Mouse (Mus musculus) lung, postnatal 0 days (tissue): ENCODE results near the gene AI467606. TPM values are rescaled to one million over a fixed set of nuclear protein-coding genes. Genes with fewer than 3 reads are reported as not detected.

Experiments used
- ATAC-seq: fragments of 200-750 bp; cut with Nextera tagmentation; 2 replicates; pipeline ENCODE4 v1.8.0; 2017; ENCODE audit warnings: moderate library complexity
- DNase-seq: peaks from one replicate; pipeline ENCODE4 v3.0.0-alpha.2; 2016; ENCODE audit warnings: low spot score
- H3K27ac ChIP-seq: fragments of 300-500 bp; sonication (generic); 2 replicates; pipeline ENCODE4 v1.5.1; 2014; ENCODE audit warnings: antibody characterized with exemption, mild to moderate bottlenecking, low read length, mixed read lengths
- H3K27me3 ChIP-seq: fragments of 300-500 bp; sonication (generic); replicated peaks from 2 replicates; pipeline ENCODE4 v1.6.1; 2014; ENCODE audit warnings: low read length, mixed read lengths; ENCODE audit not compliant: insufficient read depth
- H3K36me3 ChIP-seq: fragments of 300-500 bp; sonication (generic); 2 replicates; pipeline ENCODE4 v1.6.1; 2014; ENCODE audit warnings: low read length, mixed read lengths; ENCODE audit not compliant: insufficient read depth
- H3K4me1 ChIP-seq: fragments of 300-500 bp; sonication (generic); 2 replicates; pipeline ENCODE4 v1.6.1; 2014; ENCODE audit warnings: antibody characterized with exemption, low read depth, low read length, mixed read lengths; ENCODE audit not compliant: insufficient read depth
- H3K4me2 ChIP-seq: fragments of 300-500 bp; sonication (generic); replicated peaks from 2 replicates; pipeline ENCODE4 v1.6.1; 2014; ENCODE audit warnings: low read depth, mild to moderate bottlenecking, low read length, moderate library complexity, mixed read lengths
- H3K4me3 ChIP-seq: fragments of 300-500 bp; sonication (generic); 2 replicates; pipeline ENCODE4 v1.5.1; 2014; ENCODE audit warnings: low read depth, low read length
- H3K9ac ChIP-seq: fragments of 300-500 bp; sonication (generic); replicated peaks from 2 replicates; pipeline ENCODE4 v1.6.1; 2014; ENCODE audit warnings: low read depth, mild to moderate bottlenecking
- H3K9me3 ChIP-seq: fragments of 300-500 bp; sonication (generic); 2 replicates; pipeline ENCODE4 v1.6.1; 2016; ENCODE audit warnings: low read length, mixed read lengths
- CTCF ChIP-seq: IDR thresholded peaks from 2 replicates; pipeline ENCODE4 v1.5.1; 2016; ENCODE audit warnings: antibody characterized with exemption, mild to moderate bottlenecking
- EP300 ChIP-seq: IDR thresholded peaks from 2 replicates; pipeline ENCODE4 v1.6.1; 2016; ENCODE audit warnings: antibody characterized with exemption, mild to moderate bottlenecking, control low read depth
- WGBS: fragments of 180-500 bp; shearing (Covaris S2); extraction: QIAGEN DNeasy Blood & Tissue Kit; methylation state at CpG from one replicate; pipeline ENCODE4 v1.1.7; 2014; 5-methylcytosine and 5-hydroxymethylcytosine counted together
- polyA plus RNA-seq: library from polyadenylated mRNA; unstranded; fragments of >200 nt; fragmentation: Nextera tagmentation; extraction: Ambion mirVana; gene quantifications from 2 replicates; pipeline ENCODE4 v1.2.1, GENCODE M21; 2015

The AI467606 gene
- polyA plus RNA-seq, 1 experiment from 2014 or later, result 16.0 TPM

GRCm38 (mm10) chr7:127090154-127091113 lies 725 bp upstream of the AI467606 start:
- DNase-seq (no peak), ATAC-seq (no peak)
- H3K27me3 ChIP-seq, result no peaks in the 10 kb centered on the region
- H3K4me2 ChIP-seq, result peak overlapping the region; percentile 44; the same call in 1 of the 2 replicates
- H3K36me3 ChIP-seq, result no peaks in the 10 kb centered on the region
- 80% methylated on average over 20 of the region's 20 CpGs for WGBS
- H3K9me3 ChIP-seq, result no peaks in the 10 kb centered on the region
- H3K27ac ChIP-seq, result 0 out of 2 replicates have a peak overlapping the region, but pooled peaks have one; percentile 14
- H3K4me1 ChIP-seq, result 0 out of 2 replicates have a peak, but pooled peaks cover 5% of the 10 kb centered on the region
- no peak overlapping the region for H3K4me3 ChIP-seq
- H3K9ac ChIP-seq, result no peak overlapping the region
- TF ChIP-seq CTCF, result no peak
- no peak for TF ChIP-seq EP300

- DNase-seq, result no peak
- Histone ChIP-seq H3K27me3 (no peaks in the 10 kb centered on the region), H3K4me1 (0 out of 2 replicates have a peak, but pooled peaks cover 5% of the 10 kb centered on the region), H3K36me3 (no peaks in the 10 kb centered on the region), H3K4me3 (no peak overlapping the region), H3K9ac (no peak overlapping the region), H3K27ac (no peak overlapping the region), H3K9me3 (no peaks in the 10 kb centered on the region), H3K4me2 (no peak overlapping the region)
- ATAC-seq, result no peak
- no peak for TF ChIP-seq EP300
- TF ChIP-seq CTCF, result no peak
- 44% methylated on average over 3 of the region's 3 CpGs for WGBS
Measured at GRCm38 (mm10) chr7:127093914-127094313, 2.8 kb downstream of the AI467606 start.

- TF ChIP-seq EP300 (no peak), CTCF (no peak)
- Histone ChIP-seq H3K36me3 (no peaks in the 10 kb centered on the region), H3K4me2 (no peak overlapping the region), H3K9ac (no peak overlapping the region), H3K9me3 (no peaks in the 10 kb centered on the region), H3K27me3 (no peaks in the 10 kb centered on the region), H3K4me1 (0 out of 2 replicates have a peak, but pooled peaks cover 5% of the 10 kb centered on the region), H3K27ac (no peak overlapping the region), H3K4me3 (no peak overlapping the region)
- WGBS, result 48% methylated on average over 7 of the region's 7 CpGs
- no peak for DNase-seq
- ATAC-seq, result no peak
Measured at GRCm38 (mm10) chr7:127096456-127096855, 5.3 kb downstream of the AI467606 start.

GRCm38 (mm10) chr7:127098521-127098920 lies 7.4 kb downstream of the AI467606 start:
- no peaks in the 10 kb centered on the region for H3K36me3 ChIP-seq
- TF ChIP-seq CTCF (no peak), EP300 (no peak)
- no peaks in the 10 kb centered on the region for H3K9me3 ChIP-seq
- H3K9ac ChIP-seq, result no peak overlapping the region
- H3K4me2 ChIP-seq, result no peak overlapping the region
- 74% methylated on average over 5 of the region's 5 CpGs for WGBS
- no peaks in the 10 kb centered on the region for H3K27me3 ChIP-seq
- H3K4me3 ChIP-seq, result no peak overlapping the region
- DNase-seq (no peak), ATAC-seq (no peak)
- H3K4me1 ChIP-seq, result no peaks in the 10 kb centered on the region
- no peak overlapping the region for H3K27ac ChIP-seq

GRCm38 (mm10) chr7:127098950-127099349 lies 7.8 kb downstream of the AI467606 start:
- 90% methylated on average over 4 of the region's 4 CpGs for WGBS
- ATAC-seq, result no peak

GRCm38 (mm10) chr7:127099528-127099927 lies 8.4 kb downstream of the AI467606 start:
- H3K4me1 ChIP-seq, result no peaks in the 10 kb centered on the region
- WGBS, result 75% methylated on average over 4 of the region's 4 CpGs
- H3K4me2 ChIP-seq, result no peak overlapping the region
- H3K4me3 ChIP-seq, result no peak overlapping the region
- no peaks in the 10 kb centered on the region for H3K9me3 ChIP-seq
- no peak for DNase-seq
- no peaks in the 10 kb centered on the region for H3K36me3 ChIP-seq
- H3K9ac ChIP-seq, result no peak overlapping the region
- no peak overlapping the region for H3K27ac ChIP-seq
- no peak for ATAC-seq
- TF ChIP-seq CTCF (no peak), EP300 (no peak)
- no peaks in the 10 kb centered on the region for H3K27me3 ChIP-seq

More at GRCm38 (mm10) chr7:127098950-127099349, 7.8 kb downstream of the AI467606 start:
- Histone ChIP-seq H3K4me3 (no peak overlapping the region), H3K4me2 (no peak overlapping the region), H3K27ac (no peak overlapping the region), H3K4me1 (no peaks in the 10 kb centered on the region), H3K27me3 (no peaks in the 10 kb centered on the region), H3K36me3 (no peaks in the 10 kb centered on the region), H3K9ac (no peak overlapping the region), H3K9me3 (no peaks in the 10 kb centered on the region)
- TF ChIP-seq CTCF, result no peak
- TF ChIP-seq EP300, result no peak
- no peak for DNase-seq
